22 mouse cellular contexts compared by ENCODE assay signal in the genomic region with DNA sequence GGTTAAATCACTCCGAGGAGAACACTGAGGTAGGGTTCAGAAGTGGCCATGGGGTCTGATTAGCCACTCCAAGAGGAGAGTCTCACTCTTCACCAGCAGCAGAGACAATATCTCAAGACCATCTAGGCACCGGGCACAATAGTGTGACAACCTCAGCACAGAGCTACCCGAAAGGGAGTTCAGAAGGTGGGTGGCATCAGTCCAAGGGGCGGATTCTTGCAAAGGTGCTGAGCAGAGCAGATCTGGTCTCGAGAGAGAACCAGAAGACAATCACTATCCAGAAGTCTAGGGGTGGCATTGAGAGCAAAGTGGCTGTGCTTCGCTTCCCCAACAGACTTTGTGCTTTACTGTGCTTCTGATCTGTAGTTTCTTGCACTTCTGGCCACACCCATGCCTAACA. TPM values are rescaled to one million over a fixed set of nuclear protein-coding genes. Genes with fewer than 3 reads are reported as not detected.
"Had no signal": no experiment of that assay in that cellular context is flagged by ENCODE, and none has a peak within 500 bp of the region (broad histone marks: within the 10 kb centered on the region; RNA-seq: fewer than 3 reads in every experiment).

No protein-coding gene starts in this region.

- H3K4me1 ChIP-seq: liver, embryonic 12.5 days had no signal

- ATAC-seq: intestine, embryonic 15.5 days; liver, embryonic 12.5 days; midbrain, embryonic 13.5 days had no signal

- H3K36me3 ChIP-seq: intestine, embryonic 15.5 days; limb, embryonic 15.5 days; liver, embryonic 12.5 days; midbrain, embryonic 13.5 days had no signal

- H3K27ac ChIP-seq: intestine, embryonic 15.5 days; limb, embryonic 15.5 days; liver, embryonic 12.5 days; macrophage; midbrain, embryonic 13.5 days had no signal

- H3K9me3 ChIP-seq: intestine, embryonic 15.5 days; limb, embryonic 15.5 days; liver, embryonic 12.5 days; midbrain, embryonic 13.5 days had no signal

- H3K27me3 ChIP-seq: intestine, embryonic 15.5 days; limb, embryonic 15.5 days; liver, embryonic 12.5 days; midbrain, embryonic 13.5 days had no signal

- H3K4me2 ChIP-seq: intestine, embryonic 15.5 days; limb, embryonic 15.5 days; liver, embryonic 12.5 days; lung, embryonic 14.5 days; midbrain, embryonic 13.5 days had no signal

- DNase-seq: lung, embryonic 14.5 days; lung, postnatal 10 days; right cerebral cortex, adult 18-20 months; right cerebral cortex, postnatal 25 days; thymus, adult 18-20 months; thymus, postnatal 14 days had no signal

- H3K9ac ChIP-seq: intestine, embryonic 15.5 days; limb, embryonic 15.5 days; liver, embryonic 12.5 days; lung, embryonic 14.5 days; midbrain, embryonic 13.5 days had no signal

- H3K4me3 ChIP-seq: intestine, embryonic 15.5 days; limb, embryonic 15.5 days; liver, embryonic 12.5 days; midbrain, embryonic 13.5 days had no signal

RNA-seq across cellular contexts. Expression of gene Gm12728, which starts 54.0 kb away (rescaled TPM):
- total RNA-seq: layer of hippocampus, adult 8-10 months; layer of hippocampus, postnatal 14 days; left cerebral cortex, adult 8-10 months; left cerebral cortex, postnatal 25 days; midbrain, postnatal 0 days had no signal
- polyA plus RNA-seq: intestine, embryonic 15.5 days; large intestine, adult 2 months; limb, embryonic 11.5 days; limb, embryonic 15.5 days; liver, embryonic 16.5 days; macrophage; midbrain, embryonic 13.5 days; neural tube, embryonic 14.5 days; small intestine, adult 2 months; stomach, embryonic 16.5 days had no signal
